Mouse (Mus musculus): ENCODE measurements at regions not wholly inside any gene's neighbourhood (a gene's known extent, or its start where the extent isn't known, plus 50 kb on each side); places are given as distances from the start of the nearest gene placed in this dataset.
"Not testable (repeated sequence)": the region's sequence is repeated elsewhere in the genome, so short reads cannot be mapped to it uniquely, and the experiment has no call there.

DNA sequence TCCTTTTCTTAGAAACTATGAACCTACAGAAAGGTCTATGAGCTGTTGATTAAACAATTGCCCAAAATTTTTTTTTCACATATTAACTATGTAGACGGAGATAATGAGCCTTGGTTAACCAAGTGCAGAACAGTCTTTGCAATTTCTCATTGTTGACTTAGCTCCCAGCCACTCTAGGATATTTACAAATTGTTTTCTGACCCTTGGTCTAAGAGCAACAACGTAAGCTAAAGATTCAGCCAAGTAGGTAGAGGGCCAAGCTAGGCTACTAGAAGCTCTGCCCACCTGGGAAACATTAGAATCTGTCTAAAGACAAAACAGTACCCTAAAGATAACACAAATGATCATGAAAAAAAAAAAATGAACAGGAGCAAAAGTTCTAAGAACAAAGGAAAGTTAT, 67.5 kb upstream of the Map9 start:
- H3K27ac ChIP-seq (replicated peaks; ENCODE audit: low read depth, low read length): no peak overlapping the region
- no peaks in the 10 kb centered on the region for H3K4me1 ChIP-seq (ENCODE audit: control insufficient read depth, insufficient read depth, insufficient read length, low read length)
- H3K4me3 ChIP-seq (ENCODE audit: insufficient read depth, low read depth, low read length): no peak overlapping the region

DNA sequence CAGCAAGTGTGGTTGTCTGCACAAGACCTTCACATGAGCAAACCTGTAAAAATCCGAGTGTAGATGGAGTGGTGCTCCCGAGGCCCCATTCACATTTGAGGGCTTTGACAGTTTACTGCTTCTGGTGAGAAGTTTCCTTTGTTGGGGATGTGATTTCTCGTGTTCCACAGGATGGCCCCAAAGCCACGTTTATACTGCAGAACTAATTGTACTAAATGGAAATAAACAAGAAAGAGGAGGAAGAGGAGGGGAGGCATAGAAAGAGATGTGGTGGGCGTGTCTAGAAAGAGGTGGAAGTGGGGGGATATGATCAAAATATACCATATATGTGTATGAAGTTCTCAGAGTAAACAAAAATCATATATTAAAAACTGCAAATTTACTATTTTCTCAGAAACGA, 68.8 kb upstream of the Map9 start:
- Histone ChIP-seq H3K4me3 (ENCODE audit: insufficient read depth, low read depth, low read length) (no peak overlapping the region), H3K4me1 (ENCODE audit: control insufficient read depth, insufficient read depth, insufficient read length, low read length) (no peaks in the 10 kb centered on the region), H3K27ac (replicated peaks; ENCODE audit: low read depth, low read length) (no peak overlapping the region)

DNA sequence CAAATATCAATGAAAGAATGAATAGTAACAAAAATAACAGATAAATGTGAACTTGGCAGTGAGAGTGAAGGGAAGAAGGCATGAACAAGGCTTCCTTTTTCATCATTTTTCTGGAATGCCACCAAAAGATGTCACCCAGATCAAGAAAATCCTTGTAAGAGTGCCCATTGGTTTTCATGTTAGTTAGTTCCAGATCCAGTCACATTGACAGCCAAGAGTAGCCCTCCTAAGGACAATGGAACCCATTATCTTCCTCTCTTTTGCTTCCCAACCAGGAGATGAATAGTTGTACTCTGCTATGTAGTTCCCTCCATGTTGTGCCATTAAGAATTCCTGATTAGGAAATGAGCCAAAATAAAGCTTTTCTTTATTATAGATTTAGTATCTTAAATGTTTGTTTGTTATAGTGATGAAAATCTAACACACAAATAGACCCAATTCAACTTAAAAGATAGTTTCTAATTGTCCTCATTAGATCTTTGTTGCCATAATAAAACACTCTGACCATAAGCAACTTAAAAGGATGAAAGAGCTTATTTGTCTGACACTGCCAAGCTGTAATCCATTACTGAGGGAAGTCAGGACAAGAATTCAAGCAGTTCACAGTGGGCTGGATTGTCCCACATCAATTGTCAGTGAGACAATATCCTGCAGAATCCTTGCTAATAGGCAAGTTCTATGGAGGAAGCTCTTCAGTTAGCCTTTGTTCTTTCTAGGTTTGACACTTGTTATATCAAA, 80.7 kb upstream of the Map9 start:
- Histone ChIP-seq H3K4me1 (ENCODE audit: control insufficient read depth, insufficient read depth, insufficient read length, low read length) (no peaks in the 10 kb centered on the region), H3K27ac (replicated peaks; ENCODE audit: low read depth, low read length) (no peak overlapping the region), H3K4me3 (ENCODE audit: insufficient read depth, low read depth, low read length) (no peak overlapping the region)

DNA sequence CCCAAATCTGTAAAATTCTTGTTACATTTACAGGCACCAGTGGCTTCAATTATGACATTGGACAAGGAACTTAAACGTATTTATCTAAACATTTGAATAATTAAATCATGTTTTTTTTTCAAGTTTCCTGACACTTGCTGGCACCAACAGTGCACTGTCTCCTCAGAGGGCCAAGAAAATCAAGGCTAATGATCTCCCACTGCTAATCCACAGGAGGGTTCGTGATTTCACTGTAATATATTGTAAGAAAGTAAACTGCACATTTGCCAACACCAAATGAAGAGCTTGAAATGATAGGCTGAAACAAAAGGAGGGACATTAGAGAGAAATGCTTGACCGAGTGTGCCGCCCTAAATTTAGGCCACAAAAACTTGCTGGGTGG, 82.0 kb upstream of the Map9 start:
- Histone ChIP-seq H3K4me3 (ENCODE audit: insufficient read depth, low read depth, low read length) (no peak overlapping the region), H3K27ac (replicated peaks; ENCODE audit: low read depth, low read length) (peak overlapping the region; percentile 17; the same call in 1 of the 2 replicates), H3K4me1 (ENCODE audit: control insufficient read depth, insufficient read depth, insufficient read length, low read length) (no peaks in the 10 kb centered on the region)

GRCm38 (mm10) chr3:82274945-82275821, 82.7 kb upstream of the Map9 start:
- H3K4me1 ChIP-seq (ENCODE audit: control insufficient read depth, insufficient read depth, insufficient read length, low read length): no peaks in the 10 kb centered on the region
- no peak overlapping the region for H3K4me3 ChIP-seq (ENCODE audit: insufficient read depth, low read depth, low read length)
- H3K27ac ChIP-seq (replicated peaks; ENCODE audit: low read depth, low read length): no peak overlapping the region; the same call in 1 of the 2 replicates

- Histone ChIP-seq H3K4me1 (ENCODE audit: control insufficient read depth, insufficient read depth, insufficient read length, low read length) (no peaks in the 10 kb centered on the region), H3K4me3 (ENCODE audit: insufficient read depth, low read depth, low read length) (no peak overlapping the region), H3K27ac (replicated peaks; ENCODE audit: low read depth, low read length) (no peak overlapping the region; the same call in 1 of the 2 replicates)
Measured at GRCm38 (mm10) chr3:82274196-82274937, 83.5 kb upstream of the Map9 start.

- not testable (repeated sequence) for H3K27ac ChIP-seq (replicated peaks; ENCODE audit: low read depth, low read length); H3K4me3 ChIP-seq (ENCODE audit: insufficient read depth, low read depth, low read length); H3K4me1 ChIP-seq (ENCODE audit: control insufficient read depth, insufficient read depth, insufficient read length, low read length)
Measured at GRCm38 (mm10) chr3:82273511-82273910, 84.3 kb upstream of the Map9 start.

DNA sequence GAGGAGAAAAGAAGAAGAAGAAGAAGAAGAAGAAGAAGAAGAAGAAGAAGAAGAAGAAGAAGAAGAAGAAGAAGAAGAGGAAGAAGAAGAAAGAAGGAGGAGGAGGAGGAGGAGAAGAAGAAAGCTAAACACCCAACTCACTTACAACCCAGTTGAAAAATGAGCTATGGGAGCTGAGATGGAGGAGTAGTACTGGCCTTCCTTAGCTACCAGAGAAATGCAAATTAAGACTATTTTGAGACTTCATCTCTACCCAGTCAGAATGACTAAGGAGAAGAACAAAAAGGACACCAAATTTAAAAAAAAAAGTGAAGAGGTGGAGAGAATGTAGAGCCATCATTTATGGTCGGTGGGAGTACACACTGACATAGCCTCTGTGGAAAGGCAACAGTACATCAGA, 85.9 kb upstream of the Map9 start:
- Histone ChIP-seq H3K4me3 (ENCODE audit: insufficient read depth, low read depth, low read length) (no peak overlapping the region), H3K4me1 (ENCODE audit: control insufficient read depth, insufficient read depth, insufficient read length, low read length) (no peaks in the 10 kb centered on the region), H3K27ac (replicated peaks; ENCODE audit: low read depth, low read length) (no peak overlapping the region)

GRCm38 (mm10) chr3:82265941-82266340, 91.9 kb upstream of the Map9 start:
- Histone ChIP-seq H3K4me1 (ENCODE audit: control insufficient read depth, insufficient read depth, insufficient read length, low read length) (no peaks in the 10 kb centered on the region), H3K27ac (replicated peaks; ENCODE audit: low read depth, low read length) (no peak overlapping the region), H3K4me3 (ENCODE audit: insufficient read depth, low read depth, low read length) (no peak overlapping the region)

DNA sequence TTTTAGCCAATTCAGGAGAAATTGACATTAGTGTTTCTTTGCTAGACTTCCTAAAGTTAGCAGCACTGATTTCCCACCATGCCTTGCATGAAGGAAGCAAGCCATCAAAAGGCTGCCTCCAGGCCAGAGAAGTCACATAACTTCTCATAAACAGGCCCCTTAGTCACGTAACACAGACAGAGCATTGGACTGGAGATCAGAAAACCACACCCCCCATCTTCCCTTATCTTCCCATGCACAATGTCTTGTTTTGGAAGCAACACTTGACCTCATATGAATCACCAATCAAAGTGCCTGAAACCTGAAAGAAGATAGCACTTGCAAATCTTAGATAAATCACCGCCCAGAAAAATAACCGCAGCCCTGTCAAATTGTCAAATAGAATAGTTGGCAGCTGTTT, 95.9 kb upstream of the Map9 start:
- no peak overlapping the region for H3K27ac ChIP-seq (replicated peaks; ENCODE audit: low read depth, low read length)
- H3K4me3 ChIP-seq (ENCODE audit: insufficient read depth, low read depth, low read length): no peak overlapping the region
- H3K4me1 ChIP-seq (ENCODE audit: control insufficient read depth, insufficient read depth, insufficient read length, low read length): no peaks in the 10 kb centered on the region

- H3K4me3 ChIP-seq (ENCODE audit: insufficient read depth, low read depth, low read length): no peak overlapping the region
- no peak overlapping the region for H3K27ac ChIP-seq (replicated peaks; ENCODE audit: low read depth, low read length)
- H3K4me1 ChIP-seq (ENCODE audit: control insufficient read depth, insufficient read depth, insufficient read length, low read length): no peaks in the 10 kb centered on the region
Measured at GRCm38 (mm10) chr3:82259986-82260652, 97.7 kb upstream of the Map9 start.

DNA sequence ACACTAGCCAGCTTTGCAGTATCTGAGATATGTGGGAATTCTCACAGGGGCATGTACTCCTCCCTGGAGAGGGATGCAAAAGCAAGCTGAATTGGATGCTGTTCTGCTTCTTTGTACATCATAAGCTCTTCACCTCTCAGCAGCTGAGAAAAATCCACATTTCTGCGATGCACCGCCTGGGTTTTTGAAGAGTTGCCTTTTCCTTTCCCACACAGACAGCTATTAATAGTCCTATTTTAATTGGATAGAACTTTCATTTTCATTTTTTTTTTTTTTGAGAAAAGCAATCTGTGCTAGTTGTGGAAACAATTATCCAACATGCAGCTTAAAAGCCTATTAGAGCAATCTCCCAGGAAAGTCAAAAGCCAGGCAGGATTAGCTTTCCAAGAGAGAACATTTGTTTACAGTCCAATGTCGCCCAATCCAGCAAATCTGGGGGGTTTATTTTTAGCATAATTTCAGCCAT, 105.2 kb upstream of the Gucy1a1 start:
- Histone ChIP-seq H3K27ac (replicated peaks; ENCODE audit: low read depth, low read length) (no peak overlapping the region), H3K4me1 (ENCODE audit: control insufficient read depth, insufficient read depth, insufficient read length, low read length) (no peaks in the 10 kb centered on the region), H3K4me3 (ENCODE audit: insufficient read depth, low read depth, low read length) (no peak overlapping the region)

GRCm38 (mm10) chr3:82249968-82250795, 104.6 kb upstream of the Gucy1a1 start:
- Histone ChIP-seq H3K4me3 (ENCODE audit: insufficient read depth, low read depth, low read length) (no peak overlapping the region), H3K27ac (replicated peaks; ENCODE audit: low read depth, low read length) (no peak overlapping the region), H3K4me1 (ENCODE audit: control insufficient read depth, insufficient read depth, insufficient read length, low read length) (no peaks in the 10 kb centered on the region)

DNA sequence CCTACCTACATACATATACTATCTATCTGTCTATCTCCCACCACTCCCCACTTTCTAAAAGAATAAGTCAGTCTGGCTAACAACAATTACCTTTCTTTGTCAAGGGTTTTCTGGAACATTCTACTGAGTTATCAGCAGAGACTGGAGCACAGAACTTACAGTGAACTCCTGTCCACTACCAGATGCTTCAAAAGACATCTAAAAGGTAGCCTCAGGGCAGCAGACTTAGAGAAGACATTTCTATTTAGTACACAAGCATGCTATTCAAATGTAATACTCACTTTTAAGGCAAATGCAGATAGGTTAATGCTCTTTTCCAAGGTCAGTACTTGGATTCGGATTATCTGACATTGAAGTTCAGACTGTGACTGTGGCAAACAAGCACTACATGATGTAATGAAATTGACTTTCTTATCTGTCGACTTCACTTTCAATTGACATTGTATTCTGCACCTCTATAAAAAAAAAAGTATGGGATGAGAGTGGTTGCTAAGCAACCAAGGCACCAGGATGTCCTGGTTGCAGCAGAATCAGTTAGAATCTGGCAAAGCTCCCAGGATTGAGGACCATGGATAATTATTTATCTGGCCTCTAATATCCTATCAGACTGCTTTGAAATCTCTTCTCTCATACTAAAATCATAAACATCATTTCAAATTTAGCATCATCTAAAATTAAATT, 90.9 kb upstream of the Gucy1a1 start:
- Histone ChIP-seq H3K4me3 (ENCODE audit: insufficient read depth, low read depth, low read length) (no peak overlapping the region), H3K27ac (replicated peaks; ENCODE audit: low read depth, low read length) (no peak overlapping the region), H3K4me1 (ENCODE audit: control insufficient read depth, insufficient read depth, insufficient read length, low read length) (no peaks in the 10 kb centered on the region)
